ENCODE assay signal across 26 mouse cellular contexts in the genomic region with DNA sequence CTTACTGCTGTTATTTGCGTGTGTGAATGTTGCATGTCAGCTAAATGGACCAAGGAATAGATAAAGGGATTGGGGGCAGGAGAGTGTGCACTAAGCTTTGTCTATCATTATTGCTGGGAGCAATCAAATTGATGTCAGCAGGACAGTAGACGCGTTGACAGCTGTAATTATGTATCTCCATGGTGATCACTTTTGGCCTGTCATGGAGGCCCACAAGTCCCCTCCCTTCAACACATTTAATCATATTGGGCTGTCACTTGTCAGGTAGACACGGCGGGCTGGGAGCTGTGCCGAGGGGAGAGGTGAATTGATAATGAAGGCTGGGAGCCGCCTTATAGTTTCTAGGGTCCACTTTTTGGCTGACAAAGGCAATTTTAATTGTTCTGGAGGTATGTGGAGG.
DNase-seq lines count a peak whose midpoint lies in the region; ATAC-seq lines count a peak whose summit lies in the region.
"Had no signal": no experiment of that assay in that cellular context is flagged by ENCODE, and none has a peak within 500 bp of the region (broad histone marks: within the 10 kb centered on the region; RNA-seq: fewer than 3 reads in every experiment).

No protein-coding gene starts in this region.

- H3K36me3 ChIP-seq in heart, embryonic 16.5 days (ENCODE audit: control insufficient read depth, insufficient read depth): no peaks in the 10 kb centered on the region
- no peaks in the 10 kb centered on the region for H3K36me3 ChIP-seq in midbrain, embryonic 15.5 days (replicated peaks)
- H3K36me3 ChIP-seq in midbrain, embryonic 16.5 days (ENCODE audit: control insufficient read depth, insufficient read depth, low read length): 0 out of 2 replicates have a peak, but pooled peaks cover 3% of the 10 kb centered on the region
- H3K36me3 ChIP-seq in hindbrain, embryonic 14.5 days (replicated peaks; ENCODE audit: control insufficient read depth, insufficient read depth): no peaks in the 10 kb centered on the region
- H3K36me3 ChIP-seq in kidney, embryonic 15.5 days: no peaks in the 10 kb centered on the region
- H3K36me3 ChIP-seq: heart, embryonic 10.5 days had no signal

- WGBS in heart, embryonic 16.5 days: 49% methylated on average over 7 of the region's 7 CpGs
- 54% methylated on average over 7 of the region's 7 CpGs for WGBS in midbrain, embryonic 15.5 days
- 57% methylated on average over 7 of the region's 7 CpGs for WGBS in midbrain, embryonic 16.5 days
- WGBS in hindbrain, embryonic 14.5 days: 50% methylated on average over 7 of the region's 7 CpGs
- WGBS in kidney, embryonic 15.5 days: 80% methylated on average over 7 of the region's 7 CpGs

- H3K27ac ChIP-seq in heart, embryonic 16.5 days (ENCODE audit: low read length): no peak overlapping the region
- no peak overlapping the region for H3K27ac ChIP-seq in midbrain, embryonic 15.5 days
- H3K27ac ChIP-seq in midbrain, embryonic 16.5 days (ENCODE audit: low read length): no peak overlapping the region
- H3K27ac ChIP-seq in hindbrain, embryonic 14.5 days: no peak overlapping the region
- H3K27ac ChIP-seq in kidney, embryonic 15.5 days: no peak overlapping the region
- H3K27ac ChIP-seq: heart, embryonic 10.5 days; layer of hippocampus, adult 2 months; liver, embryonic 14.5 days; neural tube, embryonic 15.5 days had no signal

- no peak overlapping the region for H3K4me2 ChIP-seq in heart, embryonic 16.5 days (ENCODE audit: low read depth, low read length)
- no peak overlapping the region for H3K4me2 ChIP-seq in midbrain, embryonic 15.5 days
- no peak overlapping the region for H3K4me2 ChIP-seq in midbrain, embryonic 16.5 days (ENCODE audit: low read length)
- no peak overlapping the region for H3K4me2 ChIP-seq in hindbrain, embryonic 14.5 days (replicated peaks)
- no peak overlapping the region for H3K4me2 ChIP-seq in kidney, embryonic 15.5 days
- H3K4me2 ChIP-seq: neural tube, embryonic 15.5 days had no signal

- no peak overlapping the region for H3K9ac ChIP-seq in heart, embryonic 16.5 days (ENCODE audit: low read length)
- no peak overlapping the region for H3K9ac ChIP-seq in midbrain, embryonic 15.5 days
- no peak overlapping the region for H3K9ac ChIP-seq in midbrain, embryonic 16.5 days (ENCODE audit: low read depth, low read length)
- H3K9ac ChIP-seq in hindbrain, embryonic 14.5 days: no peak overlapping the region
- no peak overlapping the region for H3K9ac ChIP-seq in kidney, embryonic 15.5 days
- H3K9ac ChIP-seq: liver, embryonic 14.5 days; neural tube, embryonic 15.5 days had no signal

- peak; percentile 49; the same call in 1 of the 2 replicates for ATAC-seq in heart, embryonic 16.5 days (replicated peaks; ENCODE audit: extremely low read depth, insufficient read depth, low FRiP score)
- peak; percentile 57; the same call in 1 of the 2 replicates for ATAC-seq in midbrain, embryonic 15.5 days (replicated peaks)
- no peak for ATAC-seq in midbrain, embryonic 16.5 days
- ATAC-seq in hindbrain, embryonic 14.5 days (ENCODE audit: low FRiP score): peak; percentile 46; the same call in 1 of the 2 replicates
- no peak for ATAC-seq in kidney, embryonic 15.5 days (replicated peaks; ENCODE audit: low FRiP score)
- ATAC-seq: inflammation-experienced regulatory T-cells, adult 6 months had no signal

- H3K4me1 ChIP-seq in heart, embryonic 16.5 days (ENCODE audit: control insufficient read depth, insufficient read depth, low read length): no peaks in the 10 kb centered on the region
- peaks cover 11% of the 10 kb centered on the region for H3K4me1 ChIP-seq in midbrain, embryonic 15.5 days
- H3K4me1 ChIP-seq in midbrain, embryonic 16.5 days (ENCODE audit: control insufficient read depth, insufficient read depth, low read length): peaks cover 5% of the 10 kb centered on the region; the same call in 1 of the 2 replicates
- H3K4me1 ChIP-seq in hindbrain, embryonic 14.5 days (replicated peaks; ENCODE audit: control insufficient read depth, insufficient read depth, low read length): peaks cover 11% of the 10 kb centered on the region
- no peaks in the 10 kb centered on the region for H3K4me1 ChIP-seq in kidney, embryonic 15.5 days

- H3K9me3 ChIP-seq in heart, embryonic 16.5 days (replicated peaks; ENCODE audit: control insufficient read depth, low read length): no peaks in the 10 kb centered on the region
- H3K9me3 ChIP-seq in midbrain, embryonic 15.5 days: no peaks in the 10 kb centered on the region
- H3K9me3 ChIP-seq in midbrain, embryonic 16.5 days (replicated peaks; ENCODE audit: control insufficient read depth, low read length, poor library complexity, severe bottlenecking): no peaks in the 10 kb centered on the region
- H3K9me3 ChIP-seq in hindbrain, embryonic 14.5 days (ENCODE audit: control insufficient read depth, low read length): no peaks in the 10 kb centered on the region
- H3K9me3 ChIP-seq in kidney, embryonic 15.5 days (replicated peaks): no peaks in the 10 kb centered on the region
- H3K9me3 ChIP-seq: heart, embryonic 10.5 days; neural tube, embryonic 15.5 days had no signal

- no peaks in the 10 kb centered on the region for H3K27me3 ChIP-seq in heart, embryonic 16.5 days (ENCODE audit: control insufficient read depth, insufficient read depth, low read length)
- H3K27me3 ChIP-seq in midbrain, embryonic 15.5 days (replicated peaks): no peaks in the 10 kb centered on the region
- H3K27me3 ChIP-seq in midbrain, embryonic 16.5 days (ENCODE audit: control insufficient read depth, insufficient read depth, low read depth, low read length): no peaks in the 10 kb centered on the region
- H3K27me3 ChIP-seq in hindbrain, embryonic 14.5 days (ENCODE audit: control insufficient read depth, insufficient read depth, low read length): no peaks in the 10 kb centered on the region
- no peaks in the 10 kb centered on the region for H3K27me3 ChIP-seq in kidney, embryonic 15.5 days
- H3K27me3 ChIP-seq: neural tube, embryonic 15.5 days had no signal

- no peak overlapping the region for H3K4me3 ChIP-seq in heart, embryonic 16.5 days (ENCODE audit: low read length)
- no peak overlapping the region for H3K4me3 ChIP-seq in midbrain, embryonic 15.5 days
- H3K4me3 ChIP-seq in midbrain, embryonic 16.5 days (ENCODE audit: low read depth, low read length): no peak overlapping the region
- H3K4me3 ChIP-seq in hindbrain, embryonic 14.5 days (replicated peaks; ENCODE audit: low read length): no peak overlapping the region
- H3K4me3 ChIP-seq in kidney, embryonic 15.5 days (replicated peaks): no peak overlapping the region
- H3K4me3 ChIP-seq: heart, embryonic 10.5 days; layer of hippocampus, adult 2 months; neural tube, embryonic 15.5 days had no signal

- DNase-seq in heart, adult 8-10 months (ENCODE audit: low spot score): no peak
- no peak for DNase-seq in hindbrain, embryonic 14.5 days (ENCODE audit: low spot score)
- no peak for DNase-seq in adrenal gland, adult 2 months
- DNase-seq: adrenal gland, postnatal 36 days; B cell, adult 2 months; cerebellum, adult 2 months; cerebellum, postnatal 14 days; gastrocnemius, postnatal 10 days; heart, postnatal 4 days; kidney, adult 11 months; kidney, postnatal 36 days; liver; lung, adult 2 months; lung, postnatal 14 days; right cerebral cortex, adult 18-20 months; spleen, adult 18-20 months; thymus, postnatal 14 days had no signal

Comparison
In these comparisons a context has a peak if more than half of its experiments do, and no peak if none do; other contexts are left out.
1. ATAC-seq: peak in heart, embryonic 16.5 days (single experiment), midbrain, embryonic 15.5 days (single experiment) and hindbrain, embryonic 14.5 days (single experiment); none in midbrain, embryonic 16.5 days (single experiment) and kidney, embryonic 15.5 days (single experiment).